Mouse (Mus musculus): Measurements from ENCODE around the gene Tnfrsf8. TPM values are rescaled to one million over a fixed set of nuclear protein-coding genes. Genes with fewer than 3 reads are reported as not detected.

The Tnfrsf8 gene
- polyA plus RNA-seq, 1 experiment, result 0.68 TPM

DNA sequence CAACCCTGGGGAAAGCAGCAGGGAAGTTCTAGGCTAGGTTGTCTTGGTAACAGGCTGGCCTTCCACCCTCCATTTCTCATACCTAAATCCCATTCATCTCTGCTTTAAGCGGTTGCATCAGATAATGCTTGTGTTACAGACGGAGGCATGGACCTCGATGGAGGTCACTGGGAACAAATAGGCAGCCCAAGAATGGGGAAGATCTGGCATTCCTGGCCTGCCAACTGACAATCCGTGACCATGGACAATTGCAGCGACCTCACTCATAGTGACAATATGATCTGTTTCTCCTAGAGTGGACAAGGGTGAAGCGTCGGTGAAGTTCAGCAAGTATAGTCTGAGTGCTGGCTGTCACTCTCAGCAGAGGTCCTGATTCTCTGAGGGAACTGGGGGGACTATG lies 16.1 kb downstream of the Tnfrsf8 start:
- Histone ChIP-seq H3K36me3 (ENCODE audit: control insufficient read depth, insufficient read depth, low read length) (no peaks in the 10 kb centered on the region), H3K4me3 (ENCODE audit: extremely low read depth, insufficient read depth, insufficient read length) (no peak overlapping the region), H3K4me1 (ENCODE audit: control insufficient read depth, insufficient read depth, insufficient read length) (peaks cover 7% of the 10 kb centered on the region; the same call in 1 of the 2 replicates), H3K27me3 (ENCODE audit: control insufficient read depth, insufficient read depth, low read length) (no peaks in the 10 kb centered on the region), H3K27ac (ENCODE audit: insufficient read depth, low read length) (no peak overlapping the region)
- 95% methylated on average over 7 of the region's 7 CpGs for WGBS
- DNase-seq (ENCODE audit: low read depth in 1 of 2, low spot score in 2 of 2), result no peak
- no peak for TF ChIP-seq CTCF (IDR thresholded peaks at IDR 0.05; ENCODE audit: extremely low read depth, insufficient read depth, insufficient read length, insufficient replicate concordance)
- TF ChIP-seq POLR2A (IDR thresholded peaks at IDR 0.05; ENCODE audit: low read depth, low read length), result no peak

DNA sequence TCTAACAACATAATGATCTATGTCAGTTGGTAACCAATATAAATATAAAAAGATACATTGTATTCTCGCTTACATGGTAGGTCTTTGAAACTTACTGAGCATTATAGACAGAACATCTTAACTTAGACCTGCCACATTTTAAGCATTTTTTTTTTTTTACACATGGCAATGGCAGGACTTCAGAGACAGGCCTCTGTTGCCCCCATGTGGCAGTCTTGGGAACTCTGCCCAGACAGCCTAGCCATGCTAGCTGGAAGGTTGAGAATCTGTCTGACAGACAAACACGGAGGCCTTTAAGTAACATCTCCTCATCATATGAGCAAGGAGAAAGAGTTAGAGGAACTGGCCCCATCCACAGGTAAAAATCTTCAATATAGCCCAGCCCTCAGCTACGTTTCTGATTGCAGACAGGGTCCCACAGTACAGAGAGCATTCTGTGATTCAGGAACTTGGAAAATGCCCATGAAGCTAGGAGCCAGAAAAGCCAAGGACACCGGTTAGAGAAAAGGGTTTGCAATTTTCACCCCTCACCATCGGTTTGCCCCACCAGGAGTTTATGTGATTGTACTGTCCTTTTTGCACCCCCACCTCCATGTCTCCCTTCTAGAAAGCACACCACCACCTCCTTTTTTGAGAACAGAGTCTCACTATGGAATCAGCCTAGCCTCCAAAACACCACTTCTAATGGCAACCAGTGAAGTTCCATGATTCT lies 19.2 kb downstream of the Tnfrsf8 start:
- H3K27ac ChIP-seq (ENCODE audit: insufficient read depth, low read length), result no peak overlapping the region
- peaks cover 7% of the 10 kb centered on the region; the same call in 1 of the 2 replicates for H3K4me1 ChIP-seq (ENCODE audit: control insufficient read depth, insufficient read depth, insufficient read length)
- H3K27me3 ChIP-seq (ENCODE audit: control insufficient read depth, insufficient read depth, low read length), result no peaks in the 10 kb centered on the region
- WGBS, result 49% methylated on average over 5 of the region's 5 CpGs
- no peaks in the 10 kb centered on the region for H3K36me3 ChIP-seq (ENCODE audit: control insufficient read depth, insufficient read depth, low read length)
- TF ChIP-seq CTCF (IDR thresholded peaks at IDR 0.05; ENCODE audit: extremely low read depth, insufficient read depth, insufficient read length, insufficient replicate concordance) (peak; percentile 63; the same call in 1 of the 2 replicates), POLR2A (IDR thresholded peaks at IDR 0.05; ENCODE audit: low read depth, low read length) (no peak)
- no peak overlapping the region for H3K4me3 ChIP-seq (ENCODE audit: extremely low read depth, insufficient read depth, insufficient read length)
- DNase-seq (ENCODE audit: low read depth in 1 of 2, low spot score in 2 of 2), result peak in 1 of 2 experiments; percentile 65

DNA sequence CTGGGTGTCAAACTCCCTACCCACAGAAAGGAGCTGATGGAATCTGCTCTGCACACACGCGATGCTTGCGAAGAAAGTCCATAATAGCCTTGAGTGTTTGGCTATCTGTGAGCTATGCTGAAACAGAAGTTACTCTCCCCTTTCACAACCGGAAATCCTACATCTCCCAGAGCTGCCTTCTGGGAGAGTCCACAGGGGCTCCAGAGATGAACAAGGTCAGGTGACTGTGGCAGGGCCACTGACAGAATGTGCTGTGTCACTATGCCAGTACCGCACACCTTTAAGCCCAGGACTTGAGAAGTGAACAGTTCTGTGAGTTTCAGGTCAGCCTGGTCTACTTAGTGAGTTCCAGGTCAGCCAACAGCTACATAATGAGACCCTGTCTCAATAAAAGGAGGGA lies 20.4 kb downstream of the Tnfrsf8 start:
- no peak overlapping the region for H3K4me3 ChIP-seq (ENCODE audit: extremely low read depth, insufficient read depth, insufficient read length)
- 84% methylated on average over 5 of the region's 5 CpGs for WGBS
- TF ChIP-seq POLR2A (IDR thresholded peaks at IDR 0.05; ENCODE audit: low read depth, low read length) (no peak), CTCF (IDR thresholded peaks at IDR 0.05; ENCODE audit: extremely low read depth, insufficient read depth, insufficient read length, insufficient replicate concordance) (no peak)

DNA sequence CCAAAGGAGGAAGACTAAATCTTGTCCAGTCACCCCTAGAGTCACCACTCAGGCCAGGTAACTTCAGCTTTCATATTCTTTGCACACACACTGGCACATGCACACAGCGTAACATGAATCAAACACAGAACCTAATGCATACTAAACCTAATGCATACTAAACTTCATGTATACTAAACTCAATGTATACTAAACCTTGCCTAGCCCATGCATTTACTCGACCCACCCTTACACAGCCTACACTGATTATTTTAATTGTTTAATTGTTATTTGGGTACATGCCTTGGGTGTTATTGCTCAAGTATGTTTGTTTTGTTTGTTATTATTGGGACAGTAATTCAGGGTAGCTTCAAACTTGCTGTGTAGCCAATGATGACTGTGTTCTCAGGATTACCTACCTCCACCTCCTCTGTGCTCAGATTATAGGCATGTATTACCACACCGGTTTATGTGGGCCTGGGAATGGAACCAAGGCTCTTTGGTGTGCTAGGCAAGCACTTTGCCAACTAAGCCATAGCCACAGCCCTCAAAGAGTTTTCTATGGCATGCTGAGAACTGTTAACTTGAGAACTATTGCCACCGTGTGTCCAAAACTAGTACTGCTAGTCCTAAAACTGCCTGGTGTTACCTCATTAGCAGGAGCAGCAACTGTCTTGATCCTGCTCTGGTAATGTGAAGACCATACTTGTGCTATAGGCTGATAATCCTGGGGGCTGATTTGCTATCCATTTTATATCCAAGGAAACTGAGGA lies 28.4 kb downstream of the Tnfrsf8 start:
- DNase-seq (ENCODE audit: low read depth in 1 of 2, low spot score in 2 of 2), result peak; percentile 64 to 68
- Histone ChIP-seq H3K36me3 (ENCODE audit: control insufficient read depth, insufficient read depth, low read length) (no peaks in the 10 kb centered on the region), H3K27me3 (ENCODE audit: control insufficient read depth, insufficient read depth, low read length) (no peaks in the 10 kb centered on the region), H3K27ac (ENCODE audit: insufficient read depth, low read length) (no peak overlapping the region), H3K4me1 (ENCODE audit: control insufficient read depth, insufficient read depth, insufficient read length) (no peaks in the 10 kb centered on the region), H3K4me3 (ENCODE audit: extremely low read depth, insufficient read depth, insufficient read length) (no peak overlapping the region)
- WGBS, result 46% methylated on average over 4 of the region's 4 CpGs
- no peak for TF ChIP-seq POLR2A (IDR thresholded peaks at IDR 0.05; ENCODE audit: low read depth, low read length)
- TF ChIP-seq CTCF (IDR thresholded peaks at IDR 0.05; ENCODE audit: extremely low read depth, insufficient read depth, insufficient read length, insufficient replicate concordance), result peak; percentile 48; the same call in 1 of the 2 replicates

More for the DNA sequence above, 20.4 kb downstream of the Tnfrsf8 start:
- no peak for DNase-seq (ENCODE audit: low read depth in 1 of 2, low spot score in 2 of 2)
- H3K27ac ChIP-seq (ENCODE audit: insufficient read depth, low read length), result no peak overlapping the region
- no peaks in the 10 kb centered on the region for H3K4me1 ChIP-seq (ENCODE audit: control insufficient read depth, insufficient read depth, insufficient read length)
- no peaks in the 10 kb centered on the region for H3K27me3 ChIP-seq (ENCODE audit: control insufficient read depth, insufficient read depth, low read length)
- no peaks in the 10 kb centered on the region for H3K36me3 ChIP-seq (ENCODE audit: control insufficient read depth, insufficient read depth, low read length)

DNA sequence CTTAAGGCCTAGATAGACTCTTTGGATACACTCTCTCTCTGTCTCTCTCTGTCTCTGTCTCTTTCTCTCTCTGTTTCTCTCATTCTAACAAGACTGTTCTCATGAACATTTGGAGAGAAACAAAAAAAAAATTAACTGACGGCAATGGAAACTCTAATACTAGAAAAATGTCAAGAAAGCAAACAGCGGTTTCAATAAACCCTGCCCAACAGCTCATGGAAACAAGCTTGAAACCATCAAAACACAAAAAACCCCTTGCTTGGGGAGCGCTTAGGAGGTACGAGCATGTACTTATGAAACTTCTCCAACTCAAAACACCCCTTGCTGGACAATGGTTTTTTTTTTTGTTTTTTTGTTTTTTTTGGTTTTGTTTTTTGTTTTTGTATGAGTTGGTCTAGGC lies 30.3 kb downstream of the Tnfrsf8 start:
- no peak for DNase-seq (ENCODE audit: low read depth in 1 of 2, low spot score in 2 of 2)
- Histone ChIP-seq H3K27ac (ENCODE audit: insufficient read depth, low read length) (no peak overlapping the region), H3K36me3 (ENCODE audit: control insufficient read depth, insufficient read depth, low read length) (no peaks in the 10 kb centered on the region), H3K4me3 (ENCODE audit: extremely low read depth, insufficient read depth, insufficient read length) (no peak overlapping the region), H3K4me1 (ENCODE audit: control insufficient read depth, insufficient read depth, insufficient read length) (no peaks in the 10 kb centered on the region), H3K27me3 (ENCODE audit: control insufficient read depth, insufficient read depth, low read length) (no peaks in the 10 kb centered on the region)
- 81% methylated on average over 4 of the region's 4 CpGs for WGBS
- no peak for TF ChIP-seq CTCF (IDR thresholded peaks at IDR 0.05; ENCODE audit: extremely low read depth, insufficient read depth, insufficient read length, insufficient replicate concordance)
- no peak for TF ChIP-seq POLR2A (IDR thresholded peaks at IDR 0.05; ENCODE audit: low read depth, low read length)

DNA sequence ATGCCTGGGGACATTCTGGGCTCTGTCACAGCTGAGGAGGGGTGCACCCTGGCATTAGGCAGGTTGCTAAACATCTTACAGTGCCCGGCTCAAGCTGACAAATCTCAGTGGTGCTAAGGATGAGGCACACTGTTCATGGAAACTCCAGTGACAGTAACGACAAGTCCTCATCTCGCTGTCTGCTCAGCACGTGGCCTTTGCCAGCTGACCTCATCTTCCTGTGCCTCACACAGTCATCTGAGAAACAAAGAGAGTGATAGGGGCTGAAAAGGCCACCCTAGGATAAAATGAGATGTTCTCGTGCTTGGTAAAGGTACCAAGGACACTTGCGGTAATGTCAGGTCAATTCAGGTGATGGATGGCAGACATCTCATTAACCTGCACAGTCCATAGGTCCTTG lies 31.5 kb downstream of the Tnfrsf8 start:
- no peak for DNase-seq (ENCODE audit: low read depth in 1 of 2, low spot score in 2 of 2)
- Histone ChIP-seq H3K4me3 (ENCODE audit: extremely low read depth, insufficient read depth, insufficient read length) (no peak overlapping the region), H3K27ac (ENCODE audit: insufficient read depth, low read length) (no peak overlapping the region), H3K36me3 (ENCODE audit: control insufficient read depth, insufficient read depth, low read length) (no peaks in the 10 kb centered on the region), H3K4me1 (ENCODE audit: control insufficient read depth, insufficient read depth, insufficient read length) (no peaks in the 10 kb centered on the region), H3K27me3 (ENCODE audit: control insufficient read depth, insufficient read depth, low read length) (no peaks in the 10 kb centered on the region)
- WGBS, result 80% methylated on average over 6 of the region's 6 CpGs
- TF ChIP-seq CTCF (IDR thresholded peaks at IDR 0.05; ENCODE audit: extremely low read depth, insufficient read depth, insufficient read length, insufficient replicate concordance), result no peak
- no peak for TF ChIP-seq POLR2A (IDR thresholded peaks at IDR 0.05; ENCODE audit: low read depth, low read length)
